Mouse (Mus musculus) cerebellum, postnatal 4 days (tissue): Measurements from ENCODE around the gene Frat1.
"Not testable (repeated sequence)": the region's sequence is repeated elsewhere in the genome, so short reads cannot be mapped to it uniquely, and the experiment has no call there.

Experiments used
- DNase-seq, 2 experiments: peaks; one replicate each; pipeline ENCODE4 v3.0.0; 2022; ENCODE audit warnings: low spot score in 2 of 2, mixed read lengths in 1 of 2

The Frat1 gene

DNA sequence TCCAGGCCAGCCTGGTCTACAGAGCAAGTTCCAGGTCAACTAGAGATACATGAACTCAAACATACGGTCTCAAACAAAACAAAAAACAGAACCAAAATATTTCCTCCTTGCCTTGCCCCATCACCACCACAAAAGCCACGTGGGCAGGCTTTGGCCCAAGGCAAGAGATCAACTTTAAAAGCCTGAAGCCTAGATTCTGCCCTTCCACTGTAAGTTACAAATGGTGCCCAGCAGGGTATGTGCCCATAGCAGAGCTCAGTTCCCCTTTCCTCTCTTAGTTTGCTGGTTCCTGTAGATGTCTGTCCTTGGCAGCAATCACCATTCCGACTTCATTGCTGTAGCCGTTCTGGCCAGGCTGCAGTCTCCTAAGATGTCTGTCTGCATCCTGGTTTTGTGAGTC, 12.9 kb downstream of the Frat1 start:
- DNase-seq = no peak

DNA sequence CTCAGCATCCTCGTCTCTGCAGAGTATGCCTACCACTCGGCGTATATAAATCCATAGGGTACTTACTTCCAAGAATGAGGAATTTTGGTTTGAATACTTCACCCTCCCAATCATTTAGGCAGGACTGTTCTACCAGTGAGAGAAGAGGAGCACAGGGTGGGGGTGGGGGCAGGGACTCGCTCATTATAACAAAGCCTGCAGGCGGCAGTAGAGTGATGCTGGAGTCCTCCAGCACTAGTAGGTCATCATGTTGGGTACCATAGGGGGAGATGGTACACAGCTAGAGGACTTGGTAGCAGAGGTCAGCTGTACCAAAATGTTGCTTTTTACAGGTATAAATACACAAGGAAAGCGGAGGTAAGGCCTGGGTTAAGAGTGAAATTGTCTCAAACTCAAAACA, 14.6 kb downstream of the Frat1 start:
- DNase-seq = no peak

DNA sequence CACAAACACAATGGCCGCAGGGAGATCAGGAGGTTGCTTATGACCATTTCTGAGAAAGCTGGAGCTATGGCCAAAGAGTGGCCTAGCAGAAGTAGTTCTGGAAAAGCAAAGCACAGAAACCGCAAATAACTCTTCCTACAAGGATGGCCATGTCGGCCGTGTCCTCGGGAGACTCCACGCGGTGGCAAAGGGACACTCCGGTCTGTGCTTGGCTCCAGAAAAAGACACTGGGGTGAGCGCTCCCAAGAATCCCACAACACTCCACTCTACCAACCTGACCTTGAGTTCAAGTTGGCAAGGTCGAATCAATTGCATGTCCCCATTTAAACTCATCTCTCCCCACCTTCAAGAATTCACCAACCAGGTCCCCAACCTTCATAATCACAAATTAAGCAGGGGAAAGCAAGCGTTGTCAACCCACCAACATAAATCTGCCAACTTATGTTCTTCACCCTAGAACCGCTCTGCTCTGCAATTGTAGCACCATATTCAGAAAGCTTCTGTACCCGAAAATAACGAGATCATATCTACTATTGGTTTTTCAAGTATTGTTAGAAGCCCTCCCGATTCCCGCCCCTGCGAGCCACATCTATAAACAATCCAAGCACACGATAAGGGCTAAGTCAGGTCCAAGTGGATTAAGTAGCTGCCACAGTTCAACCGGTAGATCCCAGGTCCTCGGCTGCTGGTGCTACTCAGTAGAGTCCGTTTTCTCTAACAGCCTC, 16.8 kb downstream of the Frat1 start:
- no peak for DNase-seq

DNA sequence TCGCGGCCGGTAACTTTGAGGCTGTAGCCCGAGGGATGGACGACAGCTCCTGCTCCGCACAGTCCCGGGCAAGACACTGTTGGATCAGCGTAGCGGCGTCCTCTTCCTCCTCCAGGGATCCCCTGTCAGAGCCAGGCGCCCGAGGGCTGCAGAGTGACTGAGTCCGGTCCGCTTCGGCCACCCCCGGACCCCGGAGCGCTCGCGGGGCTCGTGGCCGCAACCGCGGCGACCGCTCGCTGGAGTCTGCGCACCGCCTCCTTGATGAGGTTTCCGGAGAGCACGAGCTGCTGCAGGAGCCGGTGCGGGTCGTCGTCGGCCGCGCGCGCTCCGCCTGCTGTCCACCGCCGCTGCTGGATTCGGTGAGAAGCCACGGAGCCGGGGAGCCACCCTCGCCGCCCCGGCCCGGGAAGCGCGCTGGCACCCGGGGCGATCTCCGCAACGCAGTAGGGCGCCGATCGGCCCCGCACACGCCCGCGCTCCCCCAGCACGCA, 17.4 kb downstream of the Frat1 start:
- DNase-seq = peak in 1 of 2 experiments; percentile 49

DNA sequence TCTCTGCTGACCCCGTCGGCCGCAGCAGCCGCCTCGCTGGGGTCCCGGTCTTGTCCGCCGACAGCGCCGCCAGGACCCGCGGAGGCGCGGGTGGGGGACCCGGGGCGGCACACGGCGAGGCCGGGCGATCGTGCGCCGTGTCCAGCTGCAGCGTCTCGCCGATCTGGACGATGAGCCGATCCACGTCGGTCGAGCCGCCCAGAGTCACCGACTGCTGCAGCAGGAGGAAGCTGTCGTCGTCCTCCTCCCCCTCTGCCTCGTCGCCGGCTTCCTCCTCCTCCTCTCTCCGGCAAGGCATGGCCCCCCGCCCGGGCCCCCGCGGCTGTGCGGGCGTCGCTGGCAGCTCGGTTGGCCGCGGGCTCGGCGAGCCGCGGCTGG, 17.8 kb downstream of the Frat1 start:
- not testable (repeated sequence) for DNase-seq

DNA sequence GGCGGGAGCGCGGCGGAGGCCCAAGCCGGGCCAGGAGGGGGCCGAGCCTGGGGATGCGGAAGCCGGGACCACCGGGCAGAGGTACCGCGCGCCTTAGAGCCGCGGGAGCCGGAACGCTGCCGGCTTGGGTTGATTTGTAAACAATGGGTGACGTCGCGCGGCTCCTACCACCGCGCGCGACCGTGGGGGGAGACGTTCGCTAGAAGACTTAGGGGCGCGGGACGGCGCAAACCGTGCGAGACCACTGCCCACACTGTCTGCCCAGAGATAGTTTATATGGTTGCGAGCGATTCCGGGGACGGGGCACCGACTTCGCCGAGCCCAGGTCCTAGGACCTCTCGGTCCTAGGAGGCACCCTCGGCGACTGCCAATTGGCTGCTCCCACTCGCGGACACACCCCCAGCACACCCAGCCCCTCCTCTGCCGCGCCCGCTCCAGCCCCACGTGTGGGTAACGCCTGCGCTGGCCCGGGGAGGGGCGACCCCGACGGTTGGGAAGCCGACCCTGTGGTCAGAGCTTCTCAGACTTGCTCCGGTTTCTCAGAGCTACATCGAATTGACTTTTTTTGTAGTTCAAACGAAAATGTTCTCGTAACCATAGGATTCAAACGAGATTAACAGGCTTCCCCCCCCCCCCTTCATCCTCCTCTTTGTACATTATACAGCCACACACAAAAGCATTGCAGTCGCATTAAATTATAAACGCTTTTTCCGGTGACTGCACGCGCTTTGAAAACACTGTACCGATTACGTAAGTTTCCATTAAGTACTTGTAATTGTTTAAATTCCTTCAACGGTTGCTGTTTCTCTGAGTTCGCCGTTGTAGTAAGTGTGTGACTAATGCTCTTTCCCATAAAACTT, 18.5 kb downstream of the Frat1 start, which contains the start of gene Frat2:
Gene Frat2, minus strand, starts transcription at position 141 of the 860 bp plus-strand sequence.
- DNase-seq = peak; percentile 71 to 84

DNA sequence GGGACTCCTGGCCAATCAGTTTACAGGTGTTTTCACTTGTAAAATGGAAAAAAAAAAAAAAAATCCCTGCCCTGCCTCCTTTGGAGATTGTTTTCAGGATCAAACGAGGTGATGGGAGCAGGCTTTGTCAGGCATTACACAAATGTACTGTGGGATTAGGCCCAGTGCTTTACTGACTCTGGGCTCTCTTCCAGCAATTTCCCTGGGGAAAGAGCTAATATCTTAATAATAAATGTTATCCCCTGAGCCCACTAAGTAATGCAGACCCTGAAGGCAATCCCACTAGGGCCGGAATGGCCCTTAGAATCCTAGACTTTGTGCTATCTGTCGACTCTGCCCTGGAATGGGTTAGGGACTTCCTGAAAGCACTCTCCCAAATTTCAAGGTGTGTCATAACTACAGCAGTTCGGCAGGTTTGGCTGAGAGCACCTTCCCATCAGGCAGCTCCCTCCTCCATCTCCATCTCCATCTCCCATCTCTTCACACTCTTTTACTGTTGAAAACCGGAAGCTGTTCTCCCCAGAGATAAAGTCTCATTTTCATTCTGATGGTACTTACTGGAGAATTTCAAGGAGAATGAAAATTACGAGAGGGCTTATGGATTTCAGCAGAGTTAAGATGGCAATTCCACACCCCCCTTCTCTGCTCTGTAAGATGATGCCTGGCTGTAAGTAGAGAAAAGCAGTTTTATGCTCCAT, 20.4 kb downstream of the Frat1 start:
- no peak for DNase-seq

DNA sequence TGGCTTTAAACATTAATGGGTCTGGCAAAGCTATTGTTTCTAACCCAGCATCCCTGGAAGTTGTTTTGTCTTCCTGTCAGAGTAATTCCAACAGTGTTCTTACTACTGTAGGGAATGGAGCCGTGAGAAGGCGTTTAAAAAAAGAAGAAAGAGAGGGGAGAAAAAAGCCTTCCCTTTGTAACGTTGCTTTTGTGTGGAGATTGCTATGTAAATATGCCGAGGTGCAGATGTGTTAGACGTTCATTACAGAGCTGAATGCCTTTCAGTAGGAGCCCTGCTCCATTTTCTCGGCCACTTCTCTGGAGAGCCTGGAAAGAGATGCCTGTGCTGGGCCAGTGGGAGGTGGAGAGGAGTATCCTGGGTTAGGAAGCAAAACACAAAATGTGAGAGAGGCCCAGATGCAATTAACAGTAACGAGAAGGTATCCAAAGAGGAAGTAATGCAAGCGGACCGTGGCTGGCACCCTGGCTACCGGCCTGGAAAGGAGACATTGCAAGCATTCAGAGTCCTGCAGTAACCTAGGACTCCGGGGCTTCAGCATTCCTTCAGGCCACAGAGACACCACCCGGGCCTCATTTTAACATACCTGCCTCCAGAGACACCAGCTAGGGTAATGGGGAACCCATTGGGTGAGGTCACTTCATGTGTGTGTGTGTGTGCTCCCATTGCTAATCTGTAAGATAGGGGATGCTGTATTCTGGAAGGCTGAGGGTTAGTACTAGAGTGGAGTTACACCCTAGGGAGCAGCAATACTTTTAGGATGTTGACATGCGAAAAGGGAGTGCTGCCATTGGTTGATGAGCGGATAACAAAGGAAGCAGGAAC, 21.2 kb downstream of the Frat1 start:
- DNase-seq = no peak

DNA sequence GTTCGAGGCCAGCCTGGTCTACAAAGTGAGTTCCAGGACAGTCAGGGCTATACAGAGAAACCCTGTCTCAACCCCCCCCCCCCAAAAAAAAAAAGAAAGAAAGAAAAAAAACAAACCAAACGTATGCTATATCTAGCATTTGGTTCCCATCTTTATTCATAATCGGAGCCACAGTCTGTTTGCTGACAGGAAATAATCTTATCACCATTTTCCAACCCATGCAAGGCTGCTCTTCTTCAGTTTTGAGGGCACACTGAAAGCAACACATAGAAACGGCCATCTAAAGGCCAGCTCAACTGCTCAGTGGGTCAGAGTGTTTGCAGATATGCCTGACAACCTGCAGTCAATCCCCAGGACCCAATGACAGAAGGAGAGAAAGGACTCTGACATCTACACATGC, 22.7 kb downstream of the Frat1 start:
- DNase-seq = no peak

DNA sequence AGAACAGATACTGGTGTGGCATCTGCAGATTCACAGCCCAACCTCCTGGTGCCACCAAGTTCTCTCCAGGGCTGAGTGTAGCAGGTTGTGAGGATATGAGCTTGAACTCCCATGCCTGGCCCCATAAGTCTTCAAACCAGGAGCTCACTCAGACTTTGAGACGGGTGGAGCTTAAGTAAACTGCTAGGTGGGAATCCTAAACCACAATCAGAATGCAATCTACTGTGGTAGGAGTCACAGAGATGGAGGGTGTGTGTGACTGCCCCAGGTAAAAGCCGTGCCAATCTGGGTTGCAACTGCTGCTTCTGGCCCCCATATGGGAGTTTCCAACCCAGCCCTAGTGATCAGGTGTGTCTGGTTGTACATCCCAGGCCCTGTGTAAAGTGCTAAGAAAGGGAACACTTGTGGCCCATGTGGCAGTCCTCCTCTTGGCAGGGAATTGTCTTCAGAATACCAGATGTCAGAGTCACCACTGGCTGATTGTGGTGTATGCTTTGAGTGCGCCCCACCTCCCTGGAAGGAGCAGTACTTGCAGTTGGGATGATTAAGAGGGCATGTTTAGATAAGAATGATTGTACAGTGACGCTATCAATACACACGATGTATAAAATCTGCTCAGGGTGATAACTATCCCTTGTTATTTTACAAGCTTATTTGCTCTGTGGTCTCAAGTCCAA, 27.5 kb downstream of the Frat1 start:
- DNase-seq = no peak

DNA sequence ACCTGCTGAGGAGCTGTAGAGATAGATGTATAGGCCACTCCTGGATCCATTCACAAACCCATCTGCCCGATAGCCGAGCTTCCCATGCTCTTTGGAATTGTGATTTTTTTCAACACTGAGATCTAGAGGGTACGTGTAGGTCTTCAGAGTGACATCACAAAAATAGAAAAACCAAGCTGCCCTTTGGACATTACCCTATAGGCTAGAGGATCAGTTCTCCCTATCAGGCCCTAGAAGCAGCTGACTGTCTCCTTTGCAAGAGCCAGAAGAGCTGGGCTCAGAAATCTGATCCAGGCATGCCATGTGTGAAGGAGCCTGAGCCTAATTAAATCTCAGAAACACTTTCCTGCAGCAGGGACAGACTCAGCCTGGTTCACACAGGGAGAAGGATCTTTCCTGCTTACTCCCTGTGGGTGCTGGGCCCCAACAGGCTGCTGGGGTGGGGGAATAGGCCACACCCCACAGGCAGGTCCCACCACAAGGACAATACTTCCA, 28.1 kb downstream of the Frat1 start:
- DNase-seq = no peak

DNA sequence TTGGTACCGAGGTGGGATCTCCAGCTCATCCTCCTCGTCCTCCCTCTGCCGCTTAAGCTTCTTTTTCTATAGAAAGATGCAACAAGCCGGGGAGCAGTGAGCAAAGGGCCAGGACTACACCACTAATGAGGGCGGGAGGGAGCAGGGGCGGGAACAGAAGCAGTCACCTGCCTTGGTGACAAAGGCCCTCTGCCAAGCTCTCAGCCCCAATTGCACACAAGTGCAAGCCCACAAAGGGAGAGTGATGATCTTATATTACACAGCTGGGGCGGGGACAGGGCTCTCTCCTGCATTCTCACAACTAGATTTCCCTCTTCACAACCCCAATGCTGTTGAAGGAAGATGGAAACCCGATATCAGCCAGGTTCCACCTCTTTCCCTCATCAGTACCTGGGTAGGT, 36.9 kb downstream of the Frat1 start:
- DNase-seq = no peak

DNA sequence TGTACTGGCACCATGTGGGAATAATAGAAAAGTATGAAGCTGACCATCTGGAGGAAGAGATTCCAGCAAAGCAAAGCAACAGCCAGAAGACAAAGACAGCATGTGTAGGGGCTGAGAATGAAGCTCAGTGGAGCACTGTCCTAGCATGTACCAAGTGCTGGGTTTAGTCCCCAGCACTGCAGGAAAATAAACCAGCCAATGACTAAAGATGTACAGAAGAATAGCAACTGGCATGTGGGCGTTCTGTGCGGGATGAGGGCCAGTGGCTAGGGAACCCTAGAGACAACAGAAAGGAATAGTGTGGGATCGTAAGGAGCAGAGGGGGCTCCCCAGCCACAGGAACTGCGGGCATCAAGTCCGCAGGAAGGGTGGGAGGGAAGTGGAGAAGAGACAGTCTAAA, 39.5 kb downstream of the Frat1 start:
- DNase-seq = no peak

DNA sequence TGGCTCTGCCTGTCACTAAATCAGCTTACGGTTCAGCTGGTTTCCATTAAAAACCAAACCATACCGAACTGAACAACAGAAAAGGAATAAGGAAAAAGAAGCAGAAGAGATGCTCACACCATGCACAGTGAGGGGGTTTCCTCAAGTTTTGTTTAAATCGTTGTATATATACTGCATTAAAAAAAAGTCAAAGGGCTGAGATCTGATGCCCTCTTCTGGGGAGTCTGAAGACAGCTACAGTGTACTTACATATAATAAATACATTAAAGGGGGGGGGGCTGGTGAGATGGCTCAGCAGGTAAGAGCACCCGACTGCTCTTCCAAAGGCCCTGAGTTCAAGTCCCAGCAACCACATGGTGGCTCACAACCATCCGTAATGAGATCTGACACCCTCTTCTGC, 40.2 kb downstream of the Frat1 start:
- not testable (repeated sequence) for DNase-seq

DNA sequence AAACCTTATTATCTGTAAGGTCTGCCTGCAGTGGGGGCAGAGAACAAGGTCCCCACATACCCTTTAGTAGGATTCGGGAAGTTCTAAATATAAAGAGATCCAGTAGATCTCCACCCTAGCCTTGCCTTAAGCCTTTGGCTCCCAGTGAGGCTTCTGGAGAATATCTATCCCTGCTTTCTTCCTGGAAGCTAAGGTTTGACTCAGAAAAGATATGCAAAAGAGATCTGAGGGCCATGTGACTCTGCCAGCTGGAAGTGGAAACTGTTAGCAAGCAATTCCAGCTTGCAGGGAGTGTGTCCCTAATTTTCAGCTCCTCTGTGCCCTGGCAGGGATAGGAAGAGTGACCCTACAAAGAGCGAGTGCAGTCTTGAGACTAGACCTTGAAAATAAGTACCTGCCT, 42.5 kb downstream of the Frat1 start:
- DNase-seq = no peak

DNA sequence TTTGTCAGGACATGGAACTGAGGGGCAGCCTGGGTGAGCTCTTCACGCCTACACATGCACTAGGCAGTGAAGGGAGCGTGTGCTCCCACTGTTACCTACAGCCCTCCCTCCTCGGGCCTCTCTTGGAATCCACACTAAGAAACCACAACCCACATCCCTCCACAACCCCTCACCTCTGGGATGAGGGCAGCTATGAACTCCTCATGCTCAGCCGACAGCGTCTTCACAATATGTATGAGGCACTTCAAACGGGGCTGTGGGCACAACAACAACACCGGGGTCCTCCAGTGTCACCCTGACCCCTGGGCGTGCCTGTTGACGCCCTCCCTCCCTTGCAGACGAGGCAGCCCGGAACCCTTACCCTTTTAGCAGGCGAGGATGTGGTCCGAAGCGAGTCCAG, 44.6 kb downstream of the Frat1 start:
- DNase-seq = no peak

DNA sequence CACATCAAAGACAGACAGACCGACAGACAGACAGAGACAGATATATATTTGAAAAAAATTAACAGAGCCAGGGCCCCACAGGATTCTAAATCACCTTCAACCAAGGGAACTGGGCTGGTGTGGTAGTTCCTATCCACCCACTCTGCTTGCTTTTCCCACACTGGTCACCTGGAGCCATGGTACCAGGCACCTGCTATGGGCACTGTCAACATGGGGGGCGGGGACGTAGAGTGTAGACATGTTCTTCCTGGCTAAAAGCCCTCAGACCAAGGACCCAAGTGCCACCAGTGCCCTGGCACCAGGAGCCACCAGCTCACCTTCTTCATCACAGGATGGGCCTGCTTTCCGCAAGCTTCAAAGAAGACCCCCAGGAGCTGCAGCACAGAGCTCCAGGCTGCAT, 52.1 kb downstream of the Frat1 start:
- no peak for DNase-seq
